Comparison of ENCODE assay signal across 8 mouse cellular contexts in the genomic region with DNA sequence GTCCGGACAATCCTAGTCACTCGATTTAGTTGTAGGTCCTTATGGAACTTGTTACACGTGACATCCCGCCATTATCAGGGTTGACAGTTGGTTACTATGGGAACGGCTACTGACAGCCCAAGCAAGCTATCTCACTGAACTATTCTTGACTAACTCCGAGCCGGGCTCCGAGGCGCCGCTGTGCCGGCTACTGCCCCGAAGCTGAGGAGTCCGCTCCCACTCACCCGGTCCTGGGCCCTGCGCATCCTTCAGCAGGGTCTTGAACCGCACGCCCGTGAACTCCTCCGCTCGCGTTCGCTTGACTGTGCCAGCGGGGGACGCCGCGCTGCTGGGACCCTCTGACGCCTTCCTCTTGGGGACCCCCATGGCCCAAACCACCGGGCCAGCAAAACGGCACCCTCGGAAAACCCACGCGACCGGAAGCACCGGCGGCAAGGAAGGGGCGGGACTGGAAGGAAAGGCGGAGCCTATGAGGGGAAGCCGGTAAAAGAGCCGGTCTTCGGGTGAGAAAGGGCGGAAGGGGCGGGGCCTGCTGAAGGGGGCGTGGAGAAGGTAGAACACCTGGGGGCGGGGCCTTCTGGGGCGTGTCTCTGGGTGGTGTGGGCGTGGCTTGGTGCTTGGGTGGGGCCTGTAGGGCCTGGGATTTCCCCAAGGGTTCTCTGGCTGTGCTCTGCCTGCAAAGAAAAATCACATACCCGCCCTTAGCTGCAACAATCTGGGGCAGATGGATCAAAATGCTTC. TPM values are rescaled to one million over a fixed set of nuclear protein-coding genes. Genes with fewer than 3 reads are reported as not detected.
DNase-seq lines count a peak whose midpoint lies in the region; ATAC-seq lines count a peak whose summit lies in the region.

A gene (minus strand): TSS at position 439 of the 741 bp plus-strand sequence.

- no peaks in the 10 kb centered on the region for H3K9me3 ChIP-seq in hindbrain, embryonic 15.5 days

- peak; percentile 94 for DNase-seq in R1 (ENCODE audit: low read depth, low spot score)
- DNase-seq in cerebellum, postnatal 25 days, result peak; percentile 97 to 100
- DNase-seq in frontal cortex, postnatal 25 days (ENCODE audit: low spot score in 2 of 2), result peak; percentile 94 to 97
- DNase-seq in left cerebral cortex, adult 11 months (ENCODE audit: low spot score), result peak; percentile 97
- DNase-seq in lung, postnatal 4 days, result peak; percentile 97 to 99
- DNase-seq in retina, postnatal 7 days (ENCODE audit: low read depth, low spot score), result peak; percentile 95
- peak; percentile 91 for DNase-seq in urinary bladder, adult 2 months (ENCODE audit: low spot score)

- H3K9ac ChIP-seq in hindbrain, embryonic 15.5 days, result peak within 1 kb of the TSS; percentile 56

- peak within 1 kb of the TSS; percentile 73 for H3K4me3 ChIP-seq in hindbrain, embryonic 15.5 days

- H3K4me1 ChIP-seq in hindbrain, embryonic 15.5 days (replicated peaks), result peaks cover 22% of the 10 kb centered on the region

- H3K4me2 ChIP-seq in hindbrain, embryonic 15.5 days, result peak within 1 kb of the TSS; percentile 64

- peak; percentile 96 for ATAC-seq in hindbrain, embryonic 15.5 days (ENCODE audit: low FRiP score, low read depth)

- peak within 1 kb of the TSS; percentile 74 for H3K27ac ChIP-seq in hindbrain, embryonic 15.5 days (replicated peaks)

- no peaks in the 10 kb centered on the region for H3K36me3 ChIP-seq in hindbrain, embryonic 15.5 days

- WGBS in hindbrain, embryonic 15.5 days, result 1% methylated on average over 47 of the region's 47 CpGs

- no peaks in the 10 kb centered on the region for H3K27me3 ChIP-seq in hindbrain, embryonic 15.5 days

RNA-seq across cellular contexts. Expression of the gene that starts here (rescaled TPM):
- polyA plus RNA-seq in hindbrain, embryonic 15.5 days (2015; fragmentation: Nextera tagmentation; extraction: Ambion mirVana), result 9.3 and 9.6 TPM in 2 replicates
- 4.2 and 5.0 TPM in 2 replicates for polyA plus RNA-seq in urinary bladder, adult 2 months (2012; rRNA removed)

Comparison
In these comparisons a context has a peak if more than half of its experiments do, and no peak if none do; other contexts are left out.
1. Peak in every context shown above with its lines: DNase-seq, ATAC-seq, H3K4me3 ChIP-seq and H3K27ac ChIP-seq.